Mouse (Mus musculus) thymus, adult 2 months (tissue): Measurements from ENCODE around the gene Gripap1. TPM values are rescaled to one million over a fixed set of nuclear protein-coding genes. Genes with fewer than 3 reads are reported as not detected.
"Not testable (repeated sequence)": the region's sequence is repeated elsewhere in the genome, so short reads cannot be mapped to it uniquely, and the experiment has no call there.

Experiments used
- DNase-seq: peaks from one replicate; pipeline ENCODE4 v3.0.0; 2021
- H3K27ac ChIP-seq: fragments of 200-500 bp; 2 replicates; pipeline ENCODE4 v1.5.1; 2012; ENCODE audit warnings: low read length, control low read depth; ENCODE audit not compliant: control insufficient read depth, insufficient read depth
- H3K27me3 ChIP-seq: fragments of 200-500 bp; 2 replicates; pipeline ENCODE4 v1.6.1; 2012; ENCODE audit warnings: mild to moderate bottlenecking, low read length, moderate library complexity, mixed read lengths; ENCODE audit not compliant: control insufficient read depth, insufficient read depth
- H3K36me3 ChIP-seq: fragments of 200-500 bp; 2 replicates; pipeline ENCODE4 v1.6.1; 2012; ENCODE audit warnings: mild to moderate bottlenecking, low read length, moderate library complexity; ENCODE audit not compliant: control insufficient read depth, insufficient read depth
- H3K4me1 ChIP-seq: fragments of 200-500 bp; replicated peaks from 2 replicates; pipeline ENCODE4 v1.6.1; 2012; ENCODE audit warnings: low read length; ENCODE audit not compliant: control insufficient read depth, insufficient read depth
- H3K4me3 ChIP-seq: fragments of 200-500 bp; 2 replicates; pipeline ENCODE4 v1.5.1; 2012; ENCODE audit warnings: mild to moderate bottlenecking, low read length, control low read depth, moderate library complexity; ENCODE audit not compliant: control insufficient read depth, insufficient read depth
- CTCF ChIP-seq: fragments of 200-500 bp; IDR thresholded peaks from 2 replicates; pipeline ENCODE4 v1.5.1; 2012; ENCODE audit warnings: mild to moderate bottlenecking, control low read depth, low read length, moderate library complexity, borderline replicate concordance; ENCODE audit not compliant: control insufficient read depth, poor library complexity, insufficient read depth; ENCODE audit errors: extremely low read depth
- POLR2A ChIP-seq: fragments of 200-500 bp; IDR thresholded peaks from 2 replicates; pipeline ENCODE4 v1.6.1; 2012; ENCODE audit warnings: mild to moderate bottlenecking, low read length, control low read depth, moderate library complexity; ENCODE audit not compliant: control insufficient read depth, poor library complexity, insufficient read depth; ENCODE audit errors: extremely low read depth
- WGBS: fragments of 180-500 bp; shearing (Covaris S2); methylation state at CpG from one replicate; pipeline ENCODE4 v1.1.7; 2018; 5-methylcytosine and 5-hydroxymethylcytosine counted together
- polyA plus RNA-seq: library from polyadenylated mRNA; depleted of rRNA; stranded (reverse); fragments of >200 nt; gene quantifications from 2 replicates; pipeline ENCODE4 v1.2.3, GENCODE M21; 2012

Gripap1 gene
- polyA plus RNA-seq, 1 experiment: 73.1 TPM

DNA sequence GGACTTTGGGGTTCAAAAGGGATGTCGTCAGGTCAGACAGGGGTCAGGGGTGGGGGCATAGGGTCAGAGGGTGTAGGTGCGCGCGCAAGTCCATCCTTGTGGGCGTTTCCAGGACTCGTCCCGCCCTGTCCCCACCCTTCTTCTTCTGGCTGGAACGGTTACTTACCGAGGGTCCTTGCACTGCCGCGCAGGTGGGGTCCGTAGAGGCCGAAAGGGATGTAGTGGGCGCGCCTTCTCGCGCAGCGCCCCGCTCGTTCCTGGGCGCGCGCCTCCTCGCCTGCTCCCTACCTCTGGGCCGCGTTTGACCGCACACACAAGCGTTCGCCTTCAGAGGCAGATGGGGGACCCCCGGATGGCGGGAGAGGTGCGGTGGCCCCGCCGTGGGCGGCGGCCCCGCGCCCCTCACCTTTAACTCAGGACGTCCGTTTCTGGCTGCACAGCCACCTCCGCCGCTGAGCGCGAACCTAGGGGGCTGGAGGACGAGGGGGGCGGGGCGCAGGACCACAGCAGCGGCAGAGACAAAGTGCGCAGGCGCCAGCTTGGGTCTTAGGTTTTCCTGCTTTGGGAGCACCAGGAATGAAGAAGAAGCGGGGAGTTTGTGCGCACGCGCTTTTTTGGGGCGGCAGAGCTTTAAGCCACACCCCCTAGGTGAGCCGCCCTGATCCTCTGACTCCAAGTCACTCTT lies 39.0 kb upstream of the Gripap1 start, which contains the start of gene Ccdc120:
Gene Ccdc120 (minus strand): TSS at position 474 of the 685 bp plus-strand sequence.
- no peak for TF ChIP-seq POLR2A
- no peak for TF ChIP-seq CTCF
- no peak within 1 kb of the TSS for H3K27ac ChIP-seq
- H3K36me3 ChIP-seq: no peaks in the 10 kb centered on the region
- peak within 1 kb of the TSS; percentile 44 for H3K4me3 ChIP-seq
- H3K27me3 ChIP-seq: no peaks in the 10 kb centered on the region
- H3K4me1 ChIP-seq: peaks cover 7% of the 10 kb centered on the region
- 2% methylated on average over 35 of the region's 56 CpGs for WGBS
- peak; percentile 22 for DNase-seq

DNA sequence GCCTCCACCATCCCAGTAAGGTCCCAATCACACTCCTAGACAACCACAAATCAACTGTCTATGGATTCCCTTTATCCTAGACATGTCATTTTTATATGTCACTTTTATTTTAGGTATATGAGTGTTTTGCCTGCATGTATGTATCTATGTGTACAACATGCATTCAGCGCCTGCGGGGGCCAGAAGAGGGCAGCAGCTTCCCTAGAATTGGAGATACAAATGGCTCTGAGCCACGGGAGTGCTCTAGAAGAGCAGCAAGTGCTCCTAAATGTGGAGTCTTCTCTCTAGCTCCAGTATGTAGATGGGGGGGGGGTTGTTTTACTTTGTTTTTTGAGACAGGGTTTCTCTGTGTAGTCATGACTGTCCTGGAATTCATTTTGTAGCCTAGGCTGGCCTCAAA lies 35.9 kb upstream of the Gripap1 start:
- 3% methylated on average over 2 of the region's 3 CpGs for WGBS
- not testable (repeated sequence) for H3K4me3 ChIP-seq, H3K36me3 ChIP-seq, H3K27ac ChIP-seq, H3K27me3 ChIP-seq, H3K4me1 ChIP-seq
- peak; percentile 31 for DNase-seq

DNA sequence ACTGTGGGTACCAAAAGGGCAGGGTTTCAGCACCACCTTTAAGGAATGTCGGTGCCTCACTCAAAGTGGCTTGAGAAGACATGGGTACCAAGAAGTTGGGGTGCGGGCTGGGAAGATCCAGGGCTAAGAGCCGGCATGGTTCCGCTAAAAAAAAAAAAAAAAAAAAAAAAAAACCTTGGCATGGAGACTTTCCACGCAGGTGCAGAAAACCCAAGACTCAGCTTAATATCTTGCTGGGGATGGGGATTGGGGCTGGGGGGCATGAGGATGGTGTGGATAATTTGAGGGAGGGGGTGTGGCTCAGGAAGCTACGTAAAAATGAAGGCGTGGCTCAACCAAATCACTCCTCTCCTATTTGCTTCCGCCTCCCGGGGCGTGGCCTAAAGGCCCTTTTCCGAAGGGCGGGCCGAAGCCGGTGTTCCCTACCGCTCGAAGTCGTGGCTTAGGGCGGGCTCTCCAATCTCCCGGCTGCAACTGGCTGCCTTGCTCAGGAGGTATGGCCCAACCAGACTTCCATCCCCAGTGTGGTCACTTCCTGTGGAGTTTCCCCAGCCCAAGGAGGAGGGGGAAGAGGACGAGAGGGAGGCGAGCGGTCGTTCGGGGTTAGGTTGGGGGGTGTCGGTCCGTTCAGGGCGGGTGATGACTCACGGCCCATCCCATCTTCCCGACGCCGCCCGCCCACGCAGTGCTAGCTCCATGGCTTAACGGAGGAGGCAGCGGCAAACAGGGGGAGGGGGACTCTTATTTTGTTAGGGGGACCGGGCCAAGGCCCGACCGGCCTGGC lies 27.2 kb upstream of the Gripap1 start, which contains the start of gene Tfe3:
Gene Tfe3 (plus strand): TSS at position 424 of the 784 bp plus-strand sequence.
- no peak within 1 kb of the TSS for H3K27ac ChIP-seq
- peaks cover 26% of the 10 kb centered on the region for H3K4me1 ChIP-seq
- no peak for TF ChIP-seq CTCF
- no peak for TF ChIP-seq POLR2A
- H3K4me3 ChIP-seq: peak within 1 kb of the TSS; percentile 96
- DNase-seq: peak; percentile 74
- no peaks in the 10 kb centered on the region for H3K27me3 ChIP-seq
- WGBS: 4% methylated on average over 38 of the region's 38 CpGs
- H3K36me3 ChIP-seq: no peaks in the 10 kb centered on the region

DNA sequence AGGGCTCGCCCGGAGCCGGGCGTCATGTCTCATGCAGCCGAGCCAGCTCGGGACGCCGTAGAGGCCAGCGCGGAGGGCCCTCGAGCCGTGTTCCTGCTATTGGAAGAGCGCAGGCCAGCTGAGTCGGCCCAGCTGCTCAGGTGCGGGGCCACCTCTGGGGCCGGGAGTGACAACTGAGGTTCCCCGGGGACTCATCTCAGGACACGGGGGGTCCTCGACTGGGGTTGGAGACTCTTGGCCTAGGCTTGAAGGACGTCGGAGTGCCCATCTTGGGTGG lies 26.7 kb upstream of the Gripap1 start:
- Histone ChIP-seq H3K4me1 (peaks cover 26% of the 10 kb centered on the region), H3K36me3 (no peaks in the 10 kb centered on the region), H3K4me3 (peak overlapping the region; percentile 96), H3K27me3 (no peaks in the 10 kb centered on the region), H3K27ac (no peak overlapping the region)
- 6% methylated on average over 21 of the region's 21 CpGs for WGBS
- DNase-seq: no peak
- no peak for TF ChIP-seq POLR2A
- no peak for TF ChIP-seq CTCF

DNA sequence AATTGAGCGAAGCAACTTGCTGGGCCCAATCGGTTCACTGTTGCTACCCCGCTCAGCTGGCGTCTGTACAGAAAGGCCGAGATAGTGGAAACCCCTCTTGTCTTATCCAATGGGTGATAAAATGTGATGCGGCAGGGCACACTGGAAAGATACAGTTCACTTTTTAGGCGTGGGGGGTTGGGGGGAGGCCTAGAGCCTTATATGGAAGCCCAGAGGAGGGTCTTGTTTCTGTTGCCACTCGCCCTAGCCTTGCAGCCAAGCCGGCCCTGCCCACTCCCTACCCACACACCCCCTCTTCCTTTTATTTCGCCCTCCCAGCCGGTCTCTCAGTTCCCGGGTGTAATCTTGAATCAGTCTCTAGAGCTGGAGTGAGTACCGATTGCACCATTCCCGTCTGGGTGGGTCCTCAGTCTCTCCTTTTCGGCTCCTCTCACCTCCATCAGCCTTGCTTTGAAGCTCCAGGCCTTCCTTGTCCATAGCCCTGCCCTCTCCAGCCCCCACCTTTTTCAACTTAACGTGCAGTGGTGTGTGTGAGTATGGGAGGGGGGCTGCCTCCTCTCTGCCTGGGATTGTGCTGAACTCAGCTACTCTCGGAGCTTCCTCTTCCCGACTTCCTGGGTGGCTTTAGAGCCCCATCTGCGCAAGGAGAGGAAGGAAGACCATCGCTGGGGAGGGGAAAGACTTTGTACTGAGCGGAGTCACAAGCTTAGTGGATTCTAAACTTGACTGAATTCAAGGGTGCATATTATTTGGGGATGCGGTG lies 25.8 kb upstream of the Gripap1 start:
- H3K4me3 ChIP-seq: peak overlapping the region; percentile 96
- 2% methylated on average over 22 of the region's 22 CpGs for WGBS
- peak; percentile 10 for DNase-seq

DNA sequence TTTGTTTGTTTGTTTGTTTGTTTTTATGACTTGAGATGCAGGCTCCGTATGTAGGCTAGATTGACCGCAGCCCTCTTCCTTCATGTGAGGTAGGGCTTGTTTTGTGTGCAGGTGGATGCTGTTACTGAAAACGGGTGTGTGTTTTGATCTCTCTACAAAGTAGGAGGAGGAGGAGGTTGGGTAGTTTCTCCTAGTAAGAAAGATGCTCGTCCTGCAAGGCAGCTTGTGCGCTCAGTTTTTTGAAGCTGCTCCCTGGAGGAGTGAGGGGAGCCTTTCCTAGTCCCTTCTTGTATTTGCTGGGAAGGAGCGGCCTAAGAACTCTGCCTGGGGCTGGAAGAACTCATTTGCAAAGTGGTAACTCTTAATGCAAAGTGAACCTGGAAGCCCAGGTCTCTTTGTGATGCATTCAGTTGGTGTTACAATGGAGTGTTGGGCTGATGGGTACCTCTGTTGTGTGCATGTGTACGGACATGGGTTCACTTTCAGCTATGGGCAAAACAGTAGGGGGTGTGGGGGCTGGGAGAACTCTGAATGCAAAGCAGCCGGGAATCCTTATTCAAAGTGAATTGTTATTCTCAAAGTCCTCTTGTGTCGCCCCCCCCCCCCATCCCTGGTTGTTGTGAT lies 24.8 kb upstream of the Gripap1 start:
- Histone ChIP-seq H3K27ac (no peak overlapping the region), H3K4me3 (no peak overlapping the region), H3K36me3 (no peaks in the 10 kb centered on the region), H3K4me1 (peaks cover 26% of the 10 kb centered on the region), H3K27me3 (no peaks in the 10 kb centered on the region)
- 58% methylated on average over 9 of the region's 9 CpGs for WGBS
- DNase-seq: no peak
- TF ChIP-seq CTCF: no peak
- TF ChIP-seq POLR2A: no peak

More for the DNA sequence above, 25.8 kb upstream of the Gripap1 start:
- peak overlapping the region; percentile 57; the same call in 1 of the 2 replicates for H3K27ac ChIP-seq
- no peaks in the 10 kb centered on the region for H3K27me3 ChIP-seq
- H3K36me3 ChIP-seq: no peaks in the 10 kb centered on the region
- peaks cover 26% of the 10 kb centered on the region for H3K4me1 ChIP-seq
- TF ChIP-seq POLR2A: no peak
- TF ChIP-seq CTCF: no peak
